Mouse (Mus musculus) layer of hippocampus, postnatal 14 days (tissue): ENCODE results near the gene Plrg1. TPM values are rescaled to one million over a fixed set of nuclear protein-coding genes. Genes with fewer than 3 reads are reported as not detected.

ENCODE experiments used
- DNase-seq, 2 experiments: peaks; one replicate each; pipeline ENCODE4 v3.0.0; 2021 to 2022; ENCODE audit warnings: low spot score in 2 of 2, mixed read lengths in 1 of 2
- long read RNA-seq, 2 experiments: library from polyadenylated mRNA; stranded (forward); transcript quantifications; one replicate each; pipeline ENCODE4 v2.0.0; 2021
- total RNA-seq, 2 experiments: library from RNA; stranded (reverse); gene quantifications; 2 replicates each; pipeline ENCODE4 v1.2.3; 2021

The Plrg1 gene
- total RNA-seq = 10 to 100 TPM; 43.6 to 44.4 TPM
- long read RNA-seq, experiment 1, transcript Plrg1-204 (15 exons, 1,851 nt) = major isoform, 36 of 38 reads
- long read RNA-seq, experiment 1, partial matches to known transcripts = 0 of 38 reads
- long read RNA-seq, experiment 1, other reads (novel, unspliced or antisense) = 2 of 38 reads
- long read RNA-seq, experiment 2, transcript Plrg1-204 (15 exons, 1,851 nt) = major isoform, 36 of 42 reads
- long read RNA-seq, experiment 2, partial matches to known transcripts = 5 of 42 reads
- long read RNA-seq, experiment 2, other reads (novel, unspliced or antisense) = 1 of 42 reads

DNA sequence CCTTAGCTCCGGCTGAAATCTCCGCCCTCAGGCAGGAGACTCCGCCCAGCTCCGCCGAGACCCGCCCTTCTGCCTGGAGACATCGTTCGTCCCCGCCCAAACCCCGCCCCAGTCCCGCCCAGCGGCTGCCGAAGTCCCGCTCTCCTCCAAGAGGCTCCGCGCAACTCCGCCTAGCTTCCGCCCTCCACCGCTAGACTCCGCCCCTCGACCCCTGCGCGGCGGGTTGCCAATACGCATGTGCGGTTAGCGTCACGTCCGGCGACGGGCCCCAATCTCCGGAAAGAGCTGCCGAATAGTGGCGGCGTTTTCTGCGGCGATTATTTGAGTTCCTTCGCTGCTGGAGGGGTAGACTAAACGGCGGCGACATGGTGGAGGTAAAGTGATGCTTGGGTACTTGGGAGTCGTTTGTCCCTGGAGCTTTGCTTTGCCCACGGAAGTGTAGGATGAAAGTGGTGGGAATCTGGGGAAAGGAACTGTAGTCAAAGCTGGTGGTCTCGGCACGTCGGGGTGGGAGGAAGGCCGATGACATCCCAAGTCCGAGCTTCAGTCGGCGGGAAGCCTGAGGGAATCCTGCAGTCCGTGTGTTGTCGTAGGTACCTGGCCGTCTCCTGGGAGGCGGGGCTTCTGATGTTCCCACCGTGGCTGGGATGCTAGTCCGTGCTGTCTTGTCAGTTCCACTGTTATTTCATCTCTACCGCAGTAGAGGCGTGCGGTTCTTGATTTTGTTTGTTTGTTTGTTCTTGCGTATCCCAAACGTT, at the start of gene Plrg1:
Plrg1 (plus strand) TSS at position 242 of the 758 bp plus-strand sequence.
- peak; percentile 99 for DNase-seq

DNA sequence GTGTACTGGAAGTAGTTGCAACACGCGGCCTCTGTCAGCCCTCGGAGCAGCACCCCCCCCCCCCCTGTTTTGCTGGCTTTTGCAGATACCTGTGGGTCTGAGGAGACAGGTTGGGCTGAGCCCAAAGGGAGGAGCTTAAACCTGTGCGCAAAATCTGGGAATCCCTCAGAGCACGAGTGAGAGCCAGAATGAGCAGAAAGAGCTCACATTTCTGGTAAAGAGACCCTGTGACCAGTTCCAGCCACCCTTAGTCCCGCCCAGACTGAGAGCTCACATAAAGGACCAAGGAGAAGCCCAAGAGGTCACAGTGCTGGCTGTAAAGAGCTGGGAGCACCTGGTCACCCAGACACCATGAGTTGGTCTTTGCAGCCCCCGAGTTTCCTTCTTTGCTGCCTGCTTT, 47.8 kb upstream of the Plrg1 start, which contains the start of gene Fgg:
Fgg (plus strand) TSS at position 168 of the 400 bp plus-strand sequence.
- DNase-seq = no peak

DNA sequence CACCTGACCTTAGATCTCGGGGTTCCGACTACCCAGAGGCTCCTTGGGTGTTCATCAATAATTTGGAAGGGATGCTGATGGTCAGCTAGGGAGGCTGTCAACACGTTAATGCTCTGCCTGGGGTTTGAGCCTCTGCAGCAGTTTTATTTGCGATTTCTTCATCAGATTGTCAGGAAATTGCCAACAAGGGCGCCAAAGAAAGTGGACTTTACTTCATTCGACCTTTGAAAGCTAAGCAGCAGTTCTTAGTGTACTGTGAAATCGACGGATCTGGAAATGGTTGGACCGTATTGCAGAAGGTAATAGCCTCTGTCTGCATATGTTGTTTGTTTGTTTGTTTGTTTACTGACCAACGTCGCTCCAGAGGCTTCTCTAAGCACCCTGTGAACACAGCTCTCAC, 45.0 kb upstream of the Plrg1 start:
- DNase-seq = no peak

DNA sequence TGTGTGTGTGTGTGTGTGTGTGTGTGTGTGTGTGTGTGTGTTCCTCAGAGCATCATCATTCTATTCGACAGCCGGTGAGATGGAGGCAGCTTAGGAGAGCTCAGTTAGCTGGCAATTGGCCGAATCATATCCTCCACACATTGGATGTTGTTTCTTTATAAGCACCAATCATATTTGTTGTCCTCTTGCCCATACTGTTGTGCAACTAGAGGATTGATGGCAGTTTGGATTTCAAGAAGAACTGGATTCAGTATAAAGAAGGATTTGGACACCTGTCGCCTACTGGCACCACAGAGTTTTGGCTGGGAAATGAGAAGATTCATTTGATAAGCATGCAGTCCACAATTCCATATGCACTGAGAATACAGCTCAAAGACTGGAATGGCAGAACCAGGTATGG, 44.2 kb upstream of the Plrg1 start:
- DNase-seq = no peak

DNA sequence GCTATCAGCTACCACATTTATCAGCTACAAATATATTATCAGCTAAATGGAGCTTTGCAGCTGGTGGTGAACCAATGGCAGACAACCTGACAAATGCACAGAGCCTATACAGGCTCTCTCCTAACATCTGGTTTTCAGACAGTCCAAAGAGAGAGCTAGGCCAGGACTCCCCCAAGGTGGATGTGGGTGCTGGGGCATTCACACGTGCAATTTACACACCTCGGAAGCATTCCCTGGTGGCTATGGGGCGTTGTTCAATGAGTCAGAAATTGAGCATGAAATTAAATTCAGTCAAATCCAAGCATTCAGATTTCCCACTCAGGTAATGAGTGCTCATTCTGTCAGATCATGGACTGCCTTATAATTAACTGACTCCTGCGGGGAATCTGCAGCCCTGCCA, 43.8 kb upstream of the Plrg1 start:
- DNase-seq = no peak

DNA sequence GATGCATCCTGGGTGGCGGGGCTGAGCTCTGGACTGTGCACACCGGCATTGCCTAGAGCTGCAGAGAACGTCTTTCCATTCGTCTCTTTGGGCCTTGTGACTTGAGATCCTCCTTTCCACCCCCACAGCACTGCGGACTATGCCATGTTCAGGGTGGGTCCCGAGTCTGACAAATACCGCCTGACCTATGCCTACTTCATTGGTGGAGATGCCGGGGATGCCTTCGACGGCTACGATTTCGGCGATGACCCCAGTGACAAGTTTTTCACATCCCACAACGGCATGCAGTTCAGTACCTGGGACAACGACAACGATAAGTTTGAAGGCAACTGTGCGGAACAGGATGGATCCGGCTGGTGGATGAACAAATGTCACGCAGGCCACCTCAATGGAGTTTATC, 42.7 kb upstream of the Plrg1 start:
- no peak for DNase-seq

DNA sequence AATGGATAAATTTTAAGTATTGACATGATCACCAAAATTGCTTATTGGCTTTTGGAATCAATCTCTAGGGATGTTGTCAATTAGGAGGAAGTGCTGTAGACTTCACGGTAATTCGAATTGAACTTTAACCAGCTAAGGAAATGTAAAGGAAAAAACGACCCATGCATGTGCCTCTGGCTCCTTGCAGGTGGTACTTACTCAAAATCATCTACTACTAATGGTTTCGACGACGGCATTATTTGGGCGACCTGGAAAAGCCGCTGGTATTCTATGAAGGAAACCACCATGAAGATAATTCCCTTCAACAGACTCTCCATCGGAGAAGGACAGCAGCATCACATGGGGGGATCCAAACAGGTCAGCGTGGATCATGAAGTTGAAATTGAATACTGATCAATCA, 41.4 kb upstream of the Plrg1 start:
- no peak for DNase-seq

DNA sequence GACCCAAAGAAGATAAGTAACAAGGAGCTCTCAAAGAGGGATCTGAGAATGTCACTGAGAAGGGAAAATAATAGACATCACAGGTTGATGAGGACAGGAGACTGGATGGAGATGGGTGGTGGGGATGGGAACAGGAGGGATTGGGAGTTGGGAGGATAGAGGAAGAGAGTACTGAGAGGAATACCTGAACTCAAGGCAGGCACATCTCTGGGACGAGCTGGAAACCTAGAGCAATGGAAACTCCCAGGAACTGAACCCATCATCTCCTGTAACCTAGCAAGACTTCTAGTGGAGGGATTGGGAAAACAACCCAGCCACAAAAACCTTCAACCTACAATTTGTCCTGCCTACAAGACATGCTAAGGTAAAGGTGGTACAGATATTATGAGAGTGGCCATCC, 39.1 kb upstream of the Plrg1 start:
- DNase-seq = no peak

DNA sequence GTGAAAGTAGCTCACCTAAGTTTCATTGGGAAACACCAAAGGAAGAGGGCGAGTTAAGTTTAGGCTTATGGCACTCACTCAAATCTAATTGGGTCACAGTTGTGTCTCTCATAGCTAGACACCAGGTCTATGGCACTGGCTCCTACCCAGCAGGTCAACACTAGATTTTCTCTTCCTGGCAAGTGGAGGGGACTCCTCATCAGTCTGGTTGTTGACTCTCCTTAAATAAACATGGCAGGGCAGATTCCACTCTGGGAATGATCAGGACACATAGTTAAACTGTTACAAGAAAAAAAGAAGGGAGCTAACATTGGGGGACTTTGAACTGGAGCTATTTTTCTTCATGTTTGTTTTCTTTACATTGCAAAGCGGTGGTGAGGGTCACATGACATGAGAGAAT, 34.9 kb upstream of the Plrg1 start:
- DNase-seq = no peak

DNA sequence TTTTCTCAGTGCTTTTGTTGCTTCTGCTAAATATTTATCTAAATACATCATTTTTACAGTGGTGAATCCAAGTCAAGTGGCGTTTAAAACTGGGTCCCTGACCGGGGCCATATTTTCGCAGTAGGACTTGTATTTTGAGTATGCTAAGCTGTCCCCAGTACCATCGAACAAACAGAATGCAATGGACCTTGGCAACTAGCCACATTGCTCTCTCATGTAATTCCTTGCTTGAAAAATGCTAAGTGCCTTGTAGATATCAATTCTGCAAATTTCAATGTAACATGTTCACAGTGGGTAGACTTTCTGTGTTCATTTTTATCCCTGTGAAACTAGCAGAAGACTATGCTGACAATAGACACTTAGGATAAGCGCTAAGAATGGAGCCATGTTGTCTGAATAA, 34.1 kb upstream of the Plrg1 start:
- DNase-seq = no peak

DNA sequence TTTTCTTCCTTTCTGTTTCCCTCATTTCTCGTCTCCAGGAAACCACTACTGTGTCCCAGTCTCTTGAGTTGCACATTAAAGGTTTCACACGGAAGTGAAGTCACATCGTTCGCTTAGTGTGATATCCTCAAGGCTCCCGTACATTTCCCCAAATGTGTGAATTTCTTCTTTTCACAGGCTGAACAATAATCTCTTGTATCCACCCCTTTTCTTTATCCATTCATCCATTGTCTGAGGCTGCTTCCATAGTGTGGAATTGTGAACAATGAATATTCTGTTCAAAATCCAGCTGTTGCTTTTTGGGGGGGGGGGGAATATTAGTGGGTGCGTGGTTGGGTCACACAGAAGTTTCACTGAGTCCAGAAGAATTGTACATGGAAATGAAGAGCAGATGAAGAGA, 30.3 kb upstream of the Plrg1 start:
- no peak for DNase-seq

DNA sequence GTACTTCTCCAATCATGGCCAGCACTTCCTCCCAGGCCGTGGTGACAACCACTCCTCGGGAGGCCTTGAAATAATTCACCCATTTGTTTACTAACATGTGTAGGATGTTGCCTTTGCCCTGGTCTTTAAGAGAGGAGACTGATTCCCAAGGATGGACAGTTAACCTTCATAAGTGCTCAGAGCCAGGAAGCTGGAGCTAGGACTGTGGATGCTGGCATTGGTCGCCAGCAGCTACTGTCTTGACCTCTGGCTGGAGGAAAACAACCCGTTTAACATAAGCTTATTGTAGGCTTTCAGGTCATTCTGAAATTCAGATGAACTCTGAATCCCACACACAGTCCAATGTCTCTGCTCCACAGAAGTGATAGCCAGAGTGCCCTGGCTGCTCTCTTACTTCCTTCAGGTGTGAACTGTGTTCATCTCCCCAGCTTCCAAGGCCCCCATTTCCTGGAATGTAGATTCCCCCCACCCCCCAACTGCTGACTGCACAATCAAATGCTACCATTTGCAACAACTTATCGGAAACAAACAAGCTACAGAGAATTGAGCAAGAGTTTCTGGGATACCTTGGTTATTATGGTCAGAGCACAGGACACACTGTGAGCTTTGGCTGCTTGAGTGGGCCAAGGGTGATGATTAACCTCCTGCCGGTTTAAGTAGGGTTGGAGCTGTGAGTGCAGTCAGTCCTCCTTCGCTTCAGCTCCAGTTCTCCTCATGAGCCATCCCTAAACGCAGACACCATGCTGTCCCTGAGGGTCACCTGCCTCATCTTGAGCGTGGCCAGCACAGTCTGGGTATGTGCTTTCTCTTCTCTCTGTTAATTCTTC, 29.6 kb upstream of the Plrg1 start, which contains the start of gene Fga:
Fga (plus strand) TSS at position 602 of the 827 bp plus-strand sequence.
- DNase-seq = no peak

DNA sequence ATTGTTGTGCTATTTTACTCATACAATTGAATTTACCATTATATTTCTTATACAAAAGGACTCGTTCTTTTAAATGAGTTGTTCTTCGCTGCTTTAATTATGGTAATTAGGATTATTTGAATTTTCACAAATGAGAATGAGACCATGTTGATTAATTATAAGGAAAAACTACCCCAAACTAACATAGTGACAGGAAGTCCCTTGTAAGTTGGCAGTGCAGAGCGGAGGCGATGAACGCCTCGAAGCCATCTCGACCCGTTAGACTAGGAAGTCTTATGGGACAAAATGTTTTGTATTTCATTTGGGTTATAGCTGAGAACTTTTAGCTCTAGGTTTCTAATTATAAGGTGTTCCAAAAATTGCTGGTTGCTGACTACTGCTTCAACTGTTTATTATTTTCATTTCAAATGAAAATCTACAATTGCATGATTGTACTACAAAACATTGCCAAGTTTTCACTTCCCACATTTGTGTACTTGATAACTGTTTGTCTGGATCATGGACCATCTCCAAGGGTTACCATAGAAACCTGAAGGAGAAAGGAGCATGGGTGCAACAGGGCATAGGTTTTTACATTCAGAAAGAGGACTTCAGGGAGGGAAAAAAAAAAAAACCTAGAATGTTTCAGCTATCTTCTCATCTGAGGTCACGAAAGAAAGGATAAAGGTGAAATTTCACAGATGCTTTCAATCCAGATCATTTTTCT, 27.6 kb upstream of the Plrg1 start:
- DNase-seq = peak in 1 of 2 experiments; percentile 45

DNA sequence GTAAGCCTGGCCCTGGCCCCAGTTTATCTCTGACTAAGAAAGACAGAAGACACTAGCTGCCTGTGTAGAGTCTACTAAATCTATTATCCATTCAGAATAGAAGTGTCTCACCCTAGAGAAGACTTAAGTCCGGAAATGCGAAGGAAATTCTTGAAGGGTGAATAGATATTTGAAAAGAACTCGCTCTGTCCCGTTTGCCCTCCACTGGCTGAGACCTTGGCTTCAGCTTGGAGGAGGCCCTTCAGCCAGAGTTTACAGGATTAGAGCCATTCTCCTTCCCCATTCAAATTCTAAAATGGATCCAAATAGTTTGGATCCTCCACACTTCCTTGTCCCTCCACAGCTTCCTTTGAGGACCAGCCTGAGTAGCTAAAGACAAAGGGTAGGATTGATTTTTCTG, 25.0 kb upstream of the Plrg1 start:
- no peak for DNase-seq

DNA sequence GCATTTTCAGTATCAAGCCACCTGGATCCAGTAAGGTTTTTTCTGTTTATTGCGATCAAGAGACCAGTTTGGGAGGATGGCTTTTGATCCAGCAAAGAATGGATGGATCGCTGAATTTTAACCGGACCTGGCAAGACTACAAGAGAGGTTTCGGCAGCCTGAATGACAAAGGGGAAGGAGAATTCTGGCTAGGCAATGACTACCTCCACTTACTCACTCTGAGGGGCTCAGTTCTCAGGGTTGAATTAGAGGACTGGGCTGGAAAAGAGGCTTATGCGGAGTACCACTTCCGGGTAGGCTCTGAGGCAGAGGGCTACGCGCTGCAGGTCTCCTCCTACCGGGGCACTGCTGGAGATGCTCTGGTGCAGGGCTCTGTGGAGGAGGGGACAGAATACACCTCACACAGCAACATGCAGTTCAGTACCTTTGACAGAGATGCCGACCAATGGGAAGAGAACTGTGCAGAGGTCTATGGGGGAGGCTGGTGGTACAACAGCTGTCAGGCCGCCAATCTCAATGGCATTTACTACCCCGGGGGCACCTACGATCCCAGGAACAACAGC, 22.5 kb upstream of the Plrg1 start:
- DNase-seq = no peak

DNA sequence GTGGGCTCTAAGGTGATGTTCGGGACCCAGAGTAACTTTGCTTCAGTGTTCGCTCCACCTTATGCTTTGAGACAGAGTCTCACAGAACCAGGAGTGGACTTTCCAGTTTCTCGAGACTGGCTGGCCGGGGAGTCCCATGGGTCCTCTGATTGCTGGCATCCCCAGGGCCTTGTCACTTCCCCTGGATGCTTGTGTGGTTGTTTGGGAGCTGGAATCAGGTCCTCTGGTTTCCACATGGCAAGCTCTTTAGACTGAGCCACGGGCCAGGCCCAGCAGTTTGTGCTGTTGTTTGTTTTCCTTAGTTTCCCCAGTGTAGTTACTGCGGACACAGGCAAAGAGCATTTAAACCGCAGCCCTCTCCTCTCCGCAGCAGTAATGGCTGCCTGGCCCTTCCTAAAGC, 21.5 kb upstream of the Plrg1 start:
- DNase-seq = no peak

DNA sequence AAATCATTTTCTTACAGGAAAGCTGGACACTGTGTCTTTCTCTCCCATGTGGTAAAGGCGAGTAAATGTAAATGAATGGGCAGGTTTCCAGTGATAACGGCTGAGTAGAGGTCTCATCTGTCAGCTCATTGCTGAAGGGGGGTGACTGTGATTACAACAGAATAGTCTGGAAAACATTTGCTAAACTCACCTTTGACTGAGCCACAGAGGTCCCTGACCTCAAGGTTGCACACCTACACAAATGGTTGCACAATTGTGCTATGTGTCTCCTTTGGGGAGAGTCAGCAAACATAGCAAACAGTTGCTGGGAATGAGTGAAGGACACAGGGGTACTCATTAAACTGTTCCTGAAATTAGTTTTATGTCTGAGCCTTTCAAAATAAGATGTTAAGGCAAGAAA, 16.5 kb upstream of the Plrg1 start:
- no peak for DNase-seq

DNA sequence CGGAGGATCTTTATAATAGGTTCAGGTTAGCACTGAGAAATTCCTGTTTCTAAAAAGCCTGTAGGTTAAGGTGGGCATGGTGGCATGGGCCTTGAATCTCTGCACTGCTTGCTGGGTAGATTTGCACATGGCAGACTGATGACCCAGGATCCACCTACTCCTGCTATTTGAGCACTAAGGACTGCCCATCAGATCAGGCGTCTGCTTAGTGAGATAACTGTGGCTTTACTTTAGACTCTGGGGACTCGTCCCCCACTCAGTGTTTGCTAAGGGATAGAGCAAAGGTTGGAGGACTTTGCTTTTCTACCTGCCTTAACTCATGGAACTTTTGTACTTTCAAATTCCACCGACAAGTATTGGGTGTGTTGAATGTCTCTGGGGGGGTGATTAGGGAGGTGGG, 15.7 kb upstream of the Plrg1 start:
- DNase-seq = no peak

DNA sequence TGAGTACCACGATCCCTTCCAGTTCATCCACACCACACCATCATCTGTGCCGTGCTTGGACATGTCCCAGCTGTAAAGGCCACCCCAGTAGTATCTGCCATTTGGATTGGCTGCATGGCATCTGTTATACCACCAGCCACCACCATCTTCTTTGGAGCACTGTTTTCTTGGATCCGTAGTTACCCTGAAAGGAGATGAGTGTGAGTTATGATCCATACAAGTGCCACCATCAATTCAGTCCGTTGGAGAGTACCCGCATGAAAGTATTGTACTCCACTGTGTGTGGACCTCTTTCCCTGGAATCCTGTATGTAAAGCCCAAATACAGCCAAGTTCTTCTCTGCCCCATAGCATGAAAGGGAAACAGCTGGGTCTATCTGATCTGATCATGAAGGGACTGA, 12.9 kb upstream of the Plrg1 start:
- no peak for DNase-seq

DNA sequence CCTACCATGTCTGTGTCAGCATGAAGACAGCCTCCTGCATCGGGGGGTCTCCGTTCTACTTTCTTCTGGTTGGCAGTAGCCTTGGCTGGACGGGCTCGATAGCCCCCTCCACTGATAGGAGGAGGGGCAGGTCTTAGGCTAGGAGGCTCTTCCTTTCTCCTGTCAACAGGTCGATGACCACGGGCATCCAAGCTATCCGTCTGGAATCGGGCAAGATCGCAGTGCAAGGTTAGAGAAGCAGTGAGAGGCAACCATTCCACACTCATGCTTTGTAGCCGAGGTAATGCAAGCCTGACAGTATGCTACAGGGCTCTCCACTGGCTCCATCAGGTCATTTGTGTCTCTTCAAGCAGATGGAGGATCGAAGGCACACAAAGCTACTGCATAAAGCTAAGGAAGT, 8.7 kb upstream of the Plrg1 start:
- DNase-seq = no peak

DNA sequence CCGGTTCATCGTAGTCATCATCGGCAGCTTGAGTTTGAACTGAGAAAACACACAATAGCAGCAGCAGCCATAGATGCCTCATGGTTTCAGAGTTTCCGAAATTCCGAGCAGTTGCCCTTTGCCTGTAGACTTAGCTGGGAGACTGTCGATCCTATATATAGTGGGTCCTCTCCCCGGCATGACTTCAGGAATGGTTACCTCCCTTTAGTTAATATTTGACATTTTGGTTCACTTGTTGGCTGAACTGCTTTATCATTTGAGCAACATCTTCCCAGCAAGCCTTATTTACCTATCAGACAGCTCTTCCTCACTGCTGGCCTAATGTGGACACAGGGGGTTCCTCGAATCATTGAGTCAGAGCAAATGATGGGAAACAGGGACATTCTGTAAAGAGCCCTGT, 5.6 kb upstream of the Plrg1 start, which contains the start of gene Fgb:
Fgb (minus strand) TSS at position 184 of the 400 bp plus-strand sequence.
- no peak for DNase-seq
